Mouse (Mus musculus) olfactory bulb, adult 2 months (tissue): ENCODE results near the gene Plcd1.

Experiments
- CTCF ChIP-seq: fragments of 200-500 bp; IDR thresholded peaks from 2 replicates; pipeline ENCODE4 v1.5.1; 2012; ENCODE audit warnings: low read depth, mild to moderate bottlenecking, low read length, moderate library complexity; ENCODE audit not compliant: insufficient read depth
- POLR2A ChIP-seq: fragments of 200-500 bp; IDR thresholded peaks from 2 replicates; pipeline ENCODE4 v1.6.1; 2012; ENCODE audit warnings: mild to moderate bottlenecking, low read depth, low read length, moderate library complexity; ENCODE audit not compliant: insufficient read depth

DNA sequence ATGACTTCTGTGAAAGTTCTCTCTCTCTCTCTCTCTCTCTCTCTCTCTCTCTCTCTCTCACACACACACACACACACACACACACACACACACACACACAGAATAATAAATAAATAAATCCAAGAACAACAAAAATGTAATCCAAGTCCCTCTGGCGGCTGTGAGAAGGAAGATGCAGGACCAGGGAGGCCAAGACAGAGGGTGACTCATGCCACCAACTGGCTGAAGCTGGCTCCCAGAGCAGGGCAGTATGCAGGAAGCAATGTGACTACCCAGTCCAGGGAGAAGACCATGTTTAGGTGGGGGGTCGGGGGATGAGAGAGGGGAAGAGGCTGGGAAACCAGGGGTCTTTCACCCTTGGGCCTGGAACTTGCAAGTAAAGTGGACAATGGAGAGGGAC lies 42.1 kb downstream of the Plcd1 start:
- no peak for TF ChIP-seq CTCF
- no peak for TF ChIP-seq POLR2A
